Mouse (Mus musculus): ENCODE data around the gene Zmynd15.

- TF ChIP-seq CTCF (IDR thresholded peaks at IDR 0.05; ENCODE audit: low read depth) (no peak), EP300 (IDR thresholded peaks at IDR 0.05; ENCODE audit: low read depth) (no peak)
Measured at GRCm38 (mm10) chr11:70459601-70460101, 418 bp downstream of the Zmynd15 start, which contains the start of gene Cxcl16.

Data from heart, postnatal 0 days (tissue).